Mouse (Mus musculus) cerebellum, adult 2 months (tissue): ENCODE results near the gene Dapk1. TPM values are rescaled to one million over a fixed set of nuclear protein-coding genes. Genes with fewer than 3 reads are reported as not detected.

Experiments used
- DNase-seq, 2 experiments: peaks; one replicate each; pipeline ENCODE4 v3.0.0; 2021
- H3K27ac ChIP-seq: fragments of 200-500 bp; 2 replicates; pipeline ENCODE4 v1.5.1; 2012; ENCODE audit warnings: low read length, control low read depth, inconsistent platforms; ENCODE audit not compliant: insufficient read depth
- H3K27me3 ChIP-seq: fragments of 200-500 bp; 2 replicates; pipeline ENCODE4 v1.6.1; 2012; ENCODE audit warnings: inconsistent platforms, mild to moderate bottlenecking, low read length, moderate library complexity; ENCODE audit not compliant: control insufficient read depth, insufficient read depth
- H3K4me1 ChIP-seq: fragments of 200-500 bp; 2 replicates; pipeline ENCODE4 v1.6.1; 2011; ENCODE audit warnings: low read length; ENCODE audit not compliant: control insufficient read depth, insufficient read depth
- H3K4me3 ChIP-seq: fragments of 200-500 bp; replicated peaks from 2 replicates; pipeline ENCODE3; 2011; ENCODE audit warnings: mild to moderate bottlenecking, low read depth, low read length, control low read depth; ENCODE audit not compliant: insufficient read depth
- CTCF ChIP-seq: fragments of 200-500 bp; IDR thresholded peaks from 2 replicates; pipeline ENCODE4 v1.5.1; 2011; ENCODE audit warnings: low read depth, mild to moderate bottlenecking, control low read depth, low read length, moderate library complexity, borderline replicate concordance; ENCODE audit not compliant: insufficient read depth
- POLR2A ChIP-seq: fragments of 200-500 bp; IDR thresholded peaks from 2 replicates; pipeline ENCODE4 v1.6.1; 2011; ENCODE audit warnings: low read length, control low read depth, borderline replicate concordance; ENCODE audit not compliant: insufficient read depth
- WGBS: fragments of 180-500 bp; shearing (Covaris S2); methylation state at CpG from one replicate; pipeline ENCODE4 v1.1.7; 2018; 5-methylcytosine and 5-hydroxymethylcytosine counted together
- polyA plus RNA-seq: library from polyadenylated mRNA; depleted of rRNA; stranded (reverse); fragments of >200 nt; gene quantifications from 2 replicates; pipeline ENCODE4 v1.2.3, GENCODE M21; 2012

Gene Dapk1
- polyA plus RNA-seq, 1 experiment = 12.8 TPM

- no peak for TF ChIP-seq POLR2A
- TF ChIP-seq CTCF = no peak
- Histone ChIP-seq H3K27ac (no peak overlapping the region), H3K4me3 (no peak overlapping the region), H3K27me3 (no peaks in the 10 kb centered on the region; the same call in 1 of the 2 replicates), H3K4me1 (no peaks in the 10 kb centered on the region)
- 83% methylated on average over 6 of the region's 6 CpGs for WGBS
- no peak for DNase-seq
Observed at GRCm38 (mm10) chr13:60678912-60679311, 77.2 kb downstream of the Dapk1 start.

- no peak overlapping the region for H3K4me3 ChIP-seq
- TF ChIP-seq CTCF (no peak), POLR2A (no peak)
- no peak for DNase-seq
- no peaks in the 10 kb centered on the region; the same call in 1 of the 2 replicates for H3K4me1 ChIP-seq
- H3K27ac ChIP-seq = no peak overlapping the region; the same call in 1 of the 2 replicates
- WGBS = 76% methylated on average over 15 of the region's 15 CpGs
- no peaks in the 10 kb centered on the region; the same call in 1 of the 2 replicates for H3K27me3 ChIP-seq
Observed at GRCm38 (mm10) chr13:60682714-60683695, 81.3 kb downstream of the Dapk1 start.

DNA sequence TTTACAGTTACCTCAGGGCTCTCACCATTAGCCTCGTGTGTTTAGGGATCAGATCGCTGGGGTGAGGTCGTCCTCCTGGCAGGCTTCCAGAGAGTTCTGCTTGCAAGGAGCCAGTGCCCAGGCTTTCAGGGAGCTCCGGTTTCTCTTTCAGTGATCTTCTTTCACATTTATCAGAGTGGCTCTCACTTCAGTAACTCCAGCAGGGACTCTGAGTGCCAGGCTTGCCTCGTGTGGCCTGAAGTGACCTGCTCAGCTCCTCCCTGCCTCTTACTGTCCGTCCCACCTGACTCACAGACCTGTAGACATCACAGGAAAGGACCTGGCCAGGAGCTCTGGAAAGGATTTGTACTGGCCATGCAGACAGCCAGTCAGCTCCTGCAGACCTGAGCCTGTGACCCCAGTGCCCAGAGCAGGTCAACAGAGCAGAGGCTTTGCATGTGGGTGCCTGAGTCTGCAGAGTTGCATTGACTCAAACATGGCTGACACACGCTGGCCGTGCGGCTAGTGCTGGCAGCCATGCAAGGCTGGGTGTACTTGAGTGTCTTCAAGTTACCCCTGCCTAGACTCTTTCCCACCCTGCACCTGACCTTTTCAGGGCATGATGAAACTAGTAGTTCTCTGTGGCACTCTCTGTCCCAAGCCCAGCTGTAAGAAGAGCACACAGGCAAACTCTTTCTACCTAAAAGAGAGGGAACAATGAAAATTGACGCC, 82.5 kb downstream of the Dapk1 start:
- WGBS = 32% methylated on average over 10 of the region's 10 CpGs
- TF ChIP-seq CTCF (no peak), POLR2A (no peak)
- no peak for DNase-seq
- no peak overlapping the region for H3K4me3 ChIP-seq
- H3K27me3 ChIP-seq = no peaks in the 10 kb centered on the region
- no peak overlapping the region for H3K27ac ChIP-seq
- H3K4me1 ChIP-seq = no peaks in the 10 kb centered on the region; the same call in 1 of the 2 replicates

DNA sequence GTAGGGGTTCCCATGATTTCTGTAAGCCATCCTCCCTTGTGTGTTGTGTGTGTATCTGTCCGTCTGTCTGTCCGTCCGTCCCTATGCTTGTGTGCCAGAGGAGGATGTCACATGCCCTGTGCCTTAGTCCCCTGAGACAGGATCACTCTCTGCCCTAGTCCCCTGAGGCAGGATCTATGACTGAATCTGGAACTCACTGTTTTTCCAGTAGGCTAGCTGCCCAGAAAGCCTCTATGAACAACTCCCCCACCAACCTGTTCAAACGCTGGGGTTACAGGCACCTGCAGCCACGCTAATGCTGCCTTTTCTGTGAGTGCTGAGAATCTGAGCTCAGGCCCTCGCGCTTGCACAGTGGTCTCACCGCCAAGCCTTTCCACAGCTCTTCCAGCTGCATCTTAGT, 83.1 kb downstream of the Dapk1 start:
- 20% methylated on average over 8 of the region's 8 CpGs for WGBS
- no peaks in the 10 kb centered on the region; the same call in 1 of the 2 replicates for H3K4me1 ChIP-seq
- no peak for DNase-seq
- TF ChIP-seq CTCF (no peak), POLR2A (no peak)
- no peak overlapping the region for H3K27ac ChIP-seq
- H3K4me3 ChIP-seq = no peak overlapping the region
- H3K27me3 ChIP-seq = no peaks in the 10 kb centered on the region

DNA sequence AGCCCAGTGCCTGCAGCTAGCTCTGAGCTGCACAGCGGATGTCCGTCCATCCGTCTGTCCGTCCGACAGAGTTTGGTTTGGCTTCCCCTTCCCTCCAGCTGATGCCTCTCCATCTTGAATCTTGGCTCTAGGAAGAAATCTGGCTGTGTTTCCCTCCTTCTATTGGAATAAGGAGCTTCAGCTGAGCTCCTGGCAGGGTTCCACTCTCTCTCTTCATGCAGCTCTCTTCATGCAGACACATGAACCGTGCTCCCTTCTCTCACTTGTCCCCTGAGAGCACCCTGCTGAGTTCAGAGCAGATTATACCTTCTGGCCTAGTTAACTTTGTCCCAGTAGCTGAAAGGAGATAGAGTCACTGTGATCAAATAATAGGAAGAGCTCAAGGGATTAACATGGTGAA, 83.5 kb downstream of the Dapk1 start:
- Histone ChIP-seq H3K27me3 (no peaks in the 10 kb centered on the region), H3K4me3 (no peak overlapping the region), H3K27ac (no peak overlapping the region), H3K4me1 (no peaks in the 10 kb centered on the region; the same call in 1 of the 2 replicates)
- WGBS = 9% methylated on average over 6 of the region's 6 CpGs
- TF ChIP-seq CTCF = no peak
- no peak for TF ChIP-seq POLR2A
- DNase-seq = peak in 1 of 2 experiments; percentile 14

DNA sequence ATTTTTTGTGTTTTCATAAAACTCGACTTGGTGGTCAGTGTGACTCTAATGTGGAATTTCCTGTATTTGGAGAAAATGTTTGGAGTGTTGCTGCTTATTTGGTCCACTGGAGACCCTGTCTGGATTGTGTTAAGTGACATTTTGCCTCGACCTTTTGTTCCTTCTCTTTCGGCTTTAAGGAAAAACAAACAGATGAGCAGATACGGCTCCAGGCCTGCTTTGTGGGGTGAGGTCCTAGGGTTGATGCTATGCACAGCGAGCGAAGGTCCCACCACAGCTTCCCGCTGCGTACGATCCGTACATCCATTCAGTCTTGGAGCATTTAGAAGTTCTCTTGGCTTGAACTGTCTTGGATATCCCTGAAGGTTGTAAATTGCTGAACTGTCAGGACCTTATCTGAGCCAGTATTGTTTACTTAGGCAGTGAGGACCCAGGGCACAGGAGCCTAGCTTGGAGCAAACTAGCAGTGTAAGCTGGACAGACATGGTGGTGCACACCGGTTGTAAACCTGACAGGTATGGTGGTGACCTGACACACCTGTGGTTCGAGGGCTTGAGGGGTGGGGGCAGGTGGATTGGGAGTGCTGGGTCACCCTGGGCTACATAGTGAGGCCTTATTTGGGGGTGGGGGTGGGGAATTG, 84.4 kb downstream of the Dapk1 start:
- DNase-seq = no peak
- Histone ChIP-seq H3K27ac (no peak overlapping the region), H3K27me3 (no peaks in the 10 kb centered on the region), H3K4me1 (no peaks in the 10 kb centered on the region; the same call in 1 of the 2 replicates), H3K4me3 (no peak overlapping the region)
- 90% methylated on average over 12 of the region's 12 CpGs for WGBS
- TF ChIP-seq CTCF = no peak
- no peak for TF ChIP-seq POLR2A

DNA sequence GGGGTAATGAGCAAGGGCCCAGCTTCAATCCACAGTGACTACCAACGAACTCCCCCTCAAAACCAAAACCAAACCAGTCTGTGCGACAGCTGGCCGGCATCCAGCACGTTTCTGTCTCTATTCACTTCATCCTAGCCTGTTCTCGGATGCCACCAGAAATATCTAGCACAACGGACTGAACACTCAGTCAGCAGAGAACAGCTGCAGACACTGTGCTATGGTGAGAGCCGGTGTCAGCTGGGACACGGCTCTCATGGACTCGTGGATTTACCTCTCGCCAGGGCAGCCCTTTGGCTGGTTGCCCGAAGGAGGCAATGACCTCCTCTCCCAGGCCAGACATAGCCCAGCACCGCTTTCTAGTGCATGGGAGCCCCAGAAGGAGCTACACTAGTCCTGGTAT, 85.2 kb downstream of the Dapk1 start:
- H3K4me3 ChIP-seq = no peak overlapping the region
- TF ChIP-seq POLR2A (no peak), CTCF (no peak)
- WGBS = 19% methylated on average over 12 of the region's 12 CpGs
- no peak for DNase-seq
- H3K4me1 ChIP-seq = no peaks in the 10 kb centered on the region; the same call in 1 of the 2 replicates
- H3K27ac ChIP-seq = no peak overlapping the region
- H3K27me3 ChIP-seq = no peaks in the 10 kb centered on the region
